Mouse (Mus musculus): ENCODE results near the gene Kirrel2.

The Kirrel2 gene

GRCm38 (mm10) chr7:30453327-30453726 is 4.2 kb downstream of the Kirrel2 start:
- in situ Hi-C loops (cut with MboI; ENCODE audit: low sequenced_read_pairs): no loop called here

- in situ Hi-C loops (cut with MboI; ENCODE audit: low sequenced_read_pairs): no loop called here
These were observed 7.2 kb downstream of the Kirrel2 start for GRCm38 (mm10) chr7:30450241-30450640.

GRCm38 (mm10) chr7:30444971-30445751 is 12.3 kb downstream of the Kirrel2 start, which contains the start of gene Aplp1:
Gene Aplp1 (minus strand): TSS chr7:30445535.
- in situ Hi-C loops (cut with MboI; ENCODE audit: low sequenced_read_pairs): loop anchor here (5.0 kb wide), 1 partner anchor 47 kb away; the partner anchor contains the start of gene Prodh2

- in situ Hi-C loops (cut with MboI; ENCODE audit: low sequenced_read_pairs): loop anchor here (5.0 kb wide), 1 partner anchor 48 kb away; the partner anchor contains the start of gene Prodh2
These were observed 13.1 kb downstream of the Kirrel2 start for GRCm38 (mm10) chr7:30444154-30444970.

- in situ Hi-C loops (cut with MboI; ENCODE audit: low sequenced_read_pairs): loop anchor here (5.0 kb wide), 1 partner anchor 49 kb away; the partner anchor contains the start of gene Prodh2
These were observed 13.8 kb downstream of the Kirrel2 start for GRCm38 (mm10) chr7:30443696-30444095.

- in situ Hi-C loops (cut with MboI; ENCODE audit: low sequenced_read_pairs): loop anchor here (5.0 kb wide), 1 partner anchor 52 kb away; the partner anchor contains the start of gene Prodh2
These were observed 16.8 kb downstream of the Kirrel2 start for GRCm38 (mm10) chr7:30440697-30441096.

GRCm38 (mm10) chr7:30439734-30440133 is 17.8 kb downstream of the Kirrel2 start:
- in situ Hi-C loops (cut with MboI; ENCODE audit: low sequenced_read_pairs): loop anchor here (5.0 kb wide), 1 partner anchor 53 kb away; the partner anchor contains the start of gene Prodh2

GRCm38 (mm10) chr7:30436879-30437278 is 20.6 kb downstream of the Kirrel2 start:
- in situ Hi-C loops (cut with MboI; ENCODE audit: low sequenced_read_pairs): no loop called here

GRCm38 (mm10) chr7:30435156-30435555 is 22.3 kb downstream of the Kirrel2 start:
- in situ Hi-C loops (cut with MboI; ENCODE audit: low sequenced_read_pairs): no loop called here

- in situ Hi-C loops (cut with MboI; ENCODE audit: low sequenced_read_pairs): no loop called here
These were observed 22.8 kb downstream of the Kirrel2 start for GRCm38 (mm10) chr7:30434701-30435100.

- in situ Hi-C loops (cut with MboI; ENCODE audit: low sequenced_read_pairs): no loop called here
These were observed 23.3 kb downstream of the Kirrel2 start for GRCm38 (mm10) chr7:30434238-30434637.

- in situ Hi-C loops (cut with MboI; ENCODE audit: low sequenced_read_pairs): no loop called here
These were observed 25.7 kb downstream of the Kirrel2 start for GRCm38 (mm10) chr7:30431793-30432192.

GRCm38 (mm10) chr7:30430191-30430590 is 27.3 kb downstream of the Kirrel2 start:
- in situ Hi-C loops (cut with MboI; ENCODE audit: low sequenced_read_pairs): no loop called here

- in situ Hi-C loops (cut with MboI; ENCODE audit: low sequenced_read_pairs): loop anchor here (5.0 to 10.0 kb wide), 2 partner anchors 37 to 55 kb away; no protein-coding TSS in a partner anchor
These were observed 28.2 kb downstream of the Kirrel2 start for GRCm38 (mm10) chr7:30429327-30429726.

- in situ Hi-C loops (cut with MboI; ENCODE audit: low sequenced_read_pairs): loop anchor here (10.0 kb wide), 1 partner anchor 48 kb away; no protein-coding TSS in a partner anchor
These were observed 34.3 kb downstream of the Kirrel2 start for GRCm38 (mm10) chr7:30423071-30423641.

GRCm38 (mm10) chr7:30422560-30422959 is 34.9 kb downstream of the Kirrel2 start:
- in situ Hi-C loops (cut with MboI; ENCODE audit: low sequenced_read_pairs): loop anchor here (10.0 kb wide), 1 partner anchor 48 kb away; no protein-coding TSS in a partner anchor

- in situ Hi-C loops (cut with MboI; ENCODE audit: low sequenced_read_pairs): loop anchor here (10.0 kb wide), 1 partner anchor 47 kb away; no protein-coding TSS in a partner anchor
These were observed 35.5 kb downstream of the Kirrel2 start for GRCm38 (mm10) chr7:30421890-30422435.

- in situ Hi-C loops (cut with MboI; ENCODE audit: low sequenced_read_pairs): loop anchor here (10.0 kb wide), 1 partner anchor 47 kb away; no protein-coding TSS in a partner anchor
These were observed 36.2 kb downstream of the Kirrel2 start, which contains the start of gene Nfkbid for GRCm38 (mm10) chr7:30421175-30421889. Gene Nfkbid (plus strand): TSS chr7:30421732.

- in situ Hi-C loops (cut with MboI; ENCODE audit: low sequenced_read_pairs): loop anchor here (10.0 kb wide), 1 partner anchor 46 kb away; no protein-coding TSS in a partner anchor
These were observed 36.8 kb downstream of the Kirrel2 start for GRCm38 (mm10) chr7:30420673-30421072.

All from CH12F3 (cell line).